Mouse (Mus musculus): ENCODE measurements around the gene Arl5c. TPM values are rescaled to one million over a fixed set of nuclear protein-coding genes. Genes with fewer than 3 reads are reported as not detected.

Gene Arl5c
- polyA plus RNA-seq (2014; fragmentation: Illumina TruSeq; extraction: RNeasy Lipid Tissue Mini Kit (QIAGEN cat#74804); ENCODE audit: low replicate concordance) = not detected

DNA sequence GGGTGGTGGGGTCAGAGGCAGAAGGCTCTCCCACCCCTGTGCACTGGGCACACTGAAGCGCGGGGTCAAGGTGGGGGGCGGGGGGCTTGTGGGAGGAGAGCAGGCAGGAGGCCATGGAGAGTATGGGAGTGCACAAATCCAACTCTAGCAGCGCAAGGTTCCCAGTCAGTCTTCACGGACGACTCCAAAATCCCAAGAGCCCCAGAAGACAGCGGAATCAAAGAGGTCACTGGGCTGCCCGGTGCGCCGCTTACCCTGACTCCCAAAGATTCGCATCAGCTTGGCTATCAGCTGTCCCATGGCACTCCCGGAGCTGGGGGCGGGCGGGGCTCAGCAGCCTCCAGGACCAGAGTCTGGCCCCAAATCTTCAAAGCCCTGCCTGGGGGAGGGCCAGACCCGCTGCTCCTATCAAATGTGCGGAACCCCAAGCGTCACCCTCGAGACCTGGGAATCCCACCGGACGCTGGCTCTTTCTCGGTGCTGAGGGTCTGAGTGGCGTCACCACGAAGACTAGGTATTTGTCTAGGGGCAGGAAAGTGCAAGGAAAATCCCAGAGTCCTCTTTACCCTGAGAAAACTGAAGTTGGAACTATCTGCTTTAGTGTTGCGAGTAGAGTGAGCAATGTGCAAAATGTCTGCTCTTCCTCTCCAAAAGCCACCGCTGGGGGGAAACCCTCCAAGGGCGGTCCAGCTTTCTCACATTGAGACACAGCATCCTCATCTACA, at the start of gene Arl5c:
Gene Arl5c, minus strand, starts transcription at position 618 of the 725 bp plus-strand sequence.

DNA sequence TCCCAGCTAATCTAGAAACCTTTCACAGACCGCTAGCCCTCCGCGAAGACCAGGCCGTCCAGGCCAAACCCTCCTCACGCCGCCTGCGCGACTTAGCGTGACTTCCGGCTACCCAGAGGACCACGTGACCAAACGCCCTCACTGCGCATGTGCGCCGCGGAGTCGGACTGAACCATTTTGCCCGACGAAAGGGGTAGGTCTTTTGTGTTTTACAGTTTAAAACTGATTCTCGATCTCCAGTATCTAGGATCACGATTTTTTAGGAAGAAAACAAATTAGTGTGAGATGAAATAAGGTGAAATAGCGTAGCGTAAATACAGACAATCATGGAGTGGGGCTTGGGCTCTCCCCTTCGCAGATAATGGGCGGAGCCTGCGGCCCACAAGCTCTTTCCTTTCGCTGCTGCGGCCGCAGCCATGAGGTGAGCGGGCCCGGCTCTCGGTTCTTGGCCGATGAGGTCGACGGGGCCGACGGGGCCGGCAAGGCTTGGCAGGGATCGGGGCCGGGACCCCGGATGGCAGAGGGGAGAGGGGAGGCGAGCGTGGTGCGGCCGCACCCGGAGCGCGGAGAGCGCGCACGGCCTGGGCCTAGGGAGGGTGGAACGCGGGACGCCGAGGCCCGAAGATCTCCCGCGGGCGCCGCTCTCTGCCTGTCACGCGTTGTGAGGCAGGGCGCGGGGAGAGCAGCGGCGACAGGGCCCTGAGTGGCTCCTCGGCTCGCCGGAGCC, 30.8 kb upstream of the Arl5c start, which contains the start of gene Rpl19:
Gene Rpl19, plus strand, starts transcription at position 141 of the 727 bp plus-strand sequence.

DNA sequence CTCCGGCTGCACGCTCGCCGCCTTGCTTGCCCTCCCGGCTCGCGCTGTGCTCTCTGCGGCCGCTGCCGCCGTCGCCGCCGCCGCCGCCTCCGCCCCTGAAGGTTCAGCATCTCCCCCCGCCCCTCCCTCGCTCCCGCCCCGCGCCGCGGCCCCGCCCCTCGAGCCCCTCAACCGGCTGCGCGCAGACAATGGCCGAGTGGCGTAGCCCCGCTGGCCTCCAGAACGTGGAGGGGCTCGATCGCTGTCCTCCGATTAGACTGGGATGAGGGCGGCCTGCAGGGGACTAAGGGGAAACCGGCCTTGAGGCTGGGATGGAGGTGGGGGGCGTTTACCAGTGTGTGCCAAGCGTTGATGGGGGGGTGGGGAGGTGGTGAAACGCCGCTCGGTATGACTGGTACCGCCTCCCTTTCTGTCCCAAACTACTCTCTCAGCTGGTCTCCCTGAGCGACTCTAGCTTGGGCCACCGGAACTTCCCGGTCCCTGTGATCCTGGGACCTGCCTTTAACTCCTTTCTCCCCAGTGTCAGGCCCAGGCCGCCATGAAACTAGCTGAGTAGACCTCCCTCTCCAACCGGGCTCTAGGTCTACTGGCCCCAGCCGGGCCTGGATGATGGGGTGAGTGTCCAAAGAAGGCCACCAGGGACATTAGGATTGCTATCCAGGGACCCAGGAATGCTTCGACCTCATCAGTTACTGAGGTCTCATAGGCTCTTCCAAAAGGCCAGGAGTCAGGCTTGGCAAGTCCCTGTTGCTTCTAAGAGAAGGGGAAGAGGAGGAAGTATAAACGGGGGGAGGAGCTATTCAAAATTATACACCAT, 26.8 kb upstream of the Arl5c start, which contains the start of gene Cacnb1:
Gene Cacnb1, minus strand, starts transcription at position 480 of the 817 bp plus-strand sequence.

DNA sequence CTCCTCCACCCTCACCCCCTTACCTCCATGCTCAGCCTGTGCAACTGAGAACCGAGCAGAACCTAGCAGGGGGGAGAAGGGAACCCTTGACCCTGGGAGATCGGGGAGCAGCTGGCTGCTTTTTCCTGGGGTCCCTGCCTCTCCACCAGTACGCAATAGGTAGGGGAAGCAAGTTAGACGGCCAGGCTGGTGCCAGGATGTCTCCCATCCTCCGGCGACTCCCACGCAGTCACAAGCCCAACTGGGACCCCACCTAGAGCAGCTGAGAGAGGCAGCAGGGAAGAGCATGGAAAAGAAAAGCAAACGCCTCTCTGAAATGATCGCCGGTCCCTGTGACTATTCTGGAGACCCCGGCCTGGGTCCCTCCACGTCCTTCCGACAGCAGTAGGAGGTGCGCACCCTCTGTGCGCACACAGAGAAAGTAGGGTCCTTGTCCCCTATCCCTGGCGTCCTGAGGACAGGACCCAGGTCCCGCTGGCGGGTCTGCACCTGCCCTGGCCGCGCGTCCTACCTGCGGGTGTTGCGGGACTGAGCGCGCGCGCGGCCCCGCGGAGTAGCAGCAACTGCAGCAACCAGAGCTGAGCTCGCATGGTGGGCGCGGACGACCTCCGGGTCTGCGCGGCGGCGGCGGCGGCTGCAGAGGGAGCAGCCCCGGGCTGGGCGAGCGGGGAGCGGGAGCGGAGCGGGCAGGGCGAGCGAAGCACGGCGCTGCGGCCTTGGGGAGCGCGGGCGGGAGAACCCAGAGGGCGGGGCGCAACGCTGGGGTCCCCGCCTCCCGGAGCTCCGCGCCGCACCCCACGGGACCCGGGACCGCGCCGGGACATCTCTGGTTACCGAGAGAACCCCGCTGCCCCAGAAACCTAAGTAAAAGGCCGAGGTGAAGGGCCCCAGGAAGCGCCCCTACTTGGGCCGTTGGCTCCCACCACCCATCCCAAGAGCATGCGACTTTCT, 10.0 kb downstream of the Arl5c start, which contains the start of gene Plxdc1:
Gene Plxdc1, minus strand, starts transcription at position 718 of the 951 bp plus-strand sequence.

Other genes starting within 250 kb of the Arl5c start
- 11.0 TPM for gene Cwc25, start 229.6 kb downstream of the Arl5c start, polyA plus RNA-seq (2014; fragmentation: Illumina TruSeq; extraction: RNeasy Lipid Tissue Mini Kit (QIAGEN cat#74804); ENCODE audit: low replicate concordance)
- not detected for gene 1700001P01Rik, start 220.3 kb downstream of the Arl5c start, polyA plus RNA-seq (2014; fragmentation: Illumina TruSeq; extraction: RNeasy Lipid Tissue Mini Kit (QIAGEN cat#74804); ENCODE audit: low replicate concordance)
- gene Rpl23, start 213.7 kb downstream of the Arl5c start, polyA plus RNA-seq (2014; fragmentation: Illumina TruSeq; extraction: RNeasy Lipid Tissue Mini Kit (QIAGEN cat#74804); ENCODE audit: low replicate concordance) = 1,379 TPM
- 88.5 TPM for gene Lasp1, start 197.2 kb downstream of the Arl5c start, polyA plus RNA-seq (2014; fragmentation: Illumina TruSeq; extraction: RNeasy Lipid Tissue Mini Kit (QIAGEN cat#74804); ENCODE audit: low replicate concordance)
- gene B230217C12Rik, start 155.4 kb downstream of the Arl5c start, polyA plus RNA-seq (2014; fragmentation: Illumina TruSeq; extraction: RNeasy Lipid Tissue Mini Kit (QIAGEN cat#74804); ENCODE audit: low replicate concordance) = 1.7 TPM
- gene Fbxo47, start 112.0 kb downstream of the Arl5c start, polyA plus RNA-seq (2014; fragmentation: Illumina TruSeq; extraction: RNeasy Lipid Tissue Mini Kit (QIAGEN cat#74804); ENCODE audit: low replicate concordance) = 1.5 TPM
- not detected for gene Plxdc1, start 9.7 kb downstream of the Arl5c start, polyA plus RNA-seq (2014; fragmentation: Illumina TruSeq; extraction: RNeasy Lipid Tissue Mini Kit (QIAGEN cat#74804); ENCODE audit: low replicate concordance)
- gene Cacnb1, start 26.9 kb upstream of the Arl5c start, polyA plus RNA-seq (2014; fragmentation: Illumina TruSeq; extraction: RNeasy Lipid Tissue Mini Kit (QIAGEN cat#74804); ENCODE audit: low replicate concordance) = not detected
- gene Rpl19, start 30.5 kb upstream of the Arl5c start, polyA plus RNA-seq (2014; fragmentation: Illumina TruSeq; extraction: RNeasy Lipid Tissue Mini Kit (QIAGEN cat#74804); ENCODE audit: low replicate concordance) = 34.7 TPM
- not detected for gene Stac2, start 57.3 kb upstream of the Arl5c start, polyA plus RNA-seq (2014; fragmentation: Illumina TruSeq; extraction: RNeasy Lipid Tissue Mini Kit (QIAGEN cat#74804); ENCODE audit: low replicate concordance)
- 13.2 TPM for gene Fbxl20, start 154.2 kb upstream of the Arl5c start, polyA plus RNA-seq (2014; fragmentation: Illumina TruSeq; extraction: RNeasy Lipid Tissue Mini Kit (QIAGEN cat#74804); ENCODE audit: low replicate concordance)
- 37.7 TPM for gene Med1, start 197.1 kb upstream of the Arl5c start, polyA plus RNA-seq (2014; fragmentation: Illumina TruSeq; extraction: RNeasy Lipid Tissue Mini Kit (QIAGEN cat#74804); ENCODE audit: low replicate concordance)
- gene Cdk12, start 206.9 kb upstream of the Arl5c start, polyA plus RNA-seq (2014; fragmentation: Illumina TruSeq; extraction: RNeasy Lipid Tissue Mini Kit (QIAGEN cat#74804); ENCODE audit: low replicate concordance) = 28.2 TPM

Measured in small intestine, adult 10 weeks (tissue).